Mouse (Mus musculus) limb, embryonic 14.5 days (tissue): ENCODE measurements around the gene Sf3b4. TPM values are rescaled to one million over a fixed set of nuclear protein-coding genes. Genes with fewer than 3 reads are reported as not detected.
A peak's percentile ranks its signal among the peaks of the same experiment; 100 is the strongest.

ENCODE experiments used
- ATAC-seq: fragments of 200-750 bp; cut with Nextera tagmentation; 2 replicates; pipeline ENCODE4 v1.8.0; 2017; ENCODE audit warnings: low read depth, moderate number of reproducible peaks, moderate TSS enrichment; ENCODE audit not compliant: low FRiP score
- DNase-seq: peaks from one replicate; pipeline ENCODE4 v3.0.0-alpha.2; 2015; ENCODE audit warnings: low spot score
- H3K27ac ChIP-seq: fragments of 300-500 bp; sonication (generic); replicated peaks from 2 replicates; pipeline ENCODE4 v1.5.1; 2014; ENCODE audit warnings: low read depth, mild to moderate bottlenecking, low read length, moderate library complexity, mixed read lengths
- H3K27me3 ChIP-seq: fragments of 300-500 bp; sonication (generic); 2 replicates; pipeline ENCODE4 v1.6.1; 2014; ENCODE audit warnings: low read length, mixed read lengths; ENCODE audit not compliant: control insufficient read depth, insufficient read depth
- H3K36me3 ChIP-seq: fragments of 300-500 bp; sonication (generic); 2 replicates; pipeline ENCODE4 v1.6.1; 2014; ENCODE audit warnings: mild to moderate bottlenecking, low read length, moderate library complexity, mixed read lengths; ENCODE audit not compliant: control insufficient read depth, insufficient read depth
- H3K4me1 ChIP-seq: fragments of 300-500 bp; sonication (generic); 2 replicates; pipeline ENCODE4 v1.6.1; 2014; ENCODE audit warnings: antibody characterized with exemption, low read length, mixed read lengths; ENCODE audit not compliant: control insufficient read depth, insufficient read depth
- H3K4me2 ChIP-seq: fragments of 300-500 bp; sonication (generic); replicated peaks from 2 replicates; pipeline ENCODE4 v1.6.1; 2014; ENCODE audit warnings: low read depth, mild to moderate bottlenecking, low read length, moderate library complexity; ENCODE audit not compliant: severe bottlenecking
- H3K4me3 ChIP-seq: fragments of 300-500 bp; sonication (generic); replicated peaks from 2 replicates; pipeline ENCODE4 v1.5.1; 2014; ENCODE audit warnings: low read length
- H3K9ac ChIP-seq: fragments of 300-500 bp; sonication (generic); 2 replicates; pipeline ENCODE4 v1.6.1; 2014; ENCODE audit warnings: mild to moderate bottlenecking, low read depth, low read length, moderate library complexity; ENCODE audit not compliant: severe bottlenecking
- H3K9me3 ChIP-seq: fragments of 300-500 bp; sonication (generic); 2 replicates; pipeline ENCODE4 v1.6.1; 2016; ENCODE audit warnings: low read length; ENCODE audit not compliant: control insufficient read depth
- POLR2A ChIP-seq: fragments of 200-500 bp; IDR thresholded peaks from 2 replicates; pipeline ENCODE4 v1.8.0; 2012; ENCODE audit warnings: inconsistent platforms, mild to moderate bottlenecking, moderate library complexity, borderline replicate concordance; ENCODE audit not compliant: insufficient read depth, insufficient read length; ENCODE audit errors: extremely low read depth
- WGBS: fragments of 180-500 bp; shearing (Covaris S2); extraction: QIAGEN DNeasy Blood & Tissue Kit; methylation state at CpG from one replicate; pipeline ENCODE4 v1.1.7; 2014; 5-methylcytosine and 5-hydroxymethylcytosine counted together
- polyA plus RNA-seq, 2 experiments: library from polyadenylated mRNA; depleted of rRNA in 1 of 2; stranded (reverse) in 1 of 2; unstranded in 1 of 2; fragments of >200 nt; fragmentation: Nextera tagmentation in 1 of 2; extraction: Ambion mirVana in 1 of 2; gene quantifications; 2 replicates each; pipeline versions ENCODE4 v1.2.1 to v1.2.3; 2012 to 2014

The Sf3b4 gene
- polyA plus RNA-seq (2012; rRNA removed) (126 and 185 TPM in 2 replicates), polyA plus RNA-seq (2014; fragmentation: Nextera tagmentation; extraction: Ambion mirVana) (173 and 179 TPM in 2 replicates)

GRCm38 (mm10) chr3:96172197-96173178, at the start of gene Sf3b4:
Sf3b4 (plus strand) TSS chr3:96172332.
- H3K9me3 ChIP-seq = no peaks in the 10 kb centered on the region
- H3K4me2 ChIP-seq = peak within 1 kb of the TSS; percentile 85
- no peaks in the 10 kb centered on the region for H3K27me3 ChIP-seq
- DNase-seq (peak; percentile 94), ATAC-seq (peak; percentile 94)
- peak; percentile 91; the same call in 1 of the 2 replicates for TF ChIP-seq POLR2A
- H3K4me1 ChIP-seq = peaks cover 12% of the 10 kb centered on the region
- H3K27ac ChIP-seq = peak within 1 kb of the TSS; percentile 97
- peak within 1 kb of the TSS; percentile 90 for H3K4me3 ChIP-seq
- WGBS = under 1% methylated on average over 55 of the region's 58 CpGs
- peak within 1 kb of the TSS; percentile 71 for H3K9ac ChIP-seq
- H3K36me3 ChIP-seq = peaks cover 45% of the 10 kb centered on the region

GRCm38 (mm10) chr3:96124235-96124634, 47.9 kb upstream of the Sf3b4 start:
- no peaks in the 10 kb centered on the region for H3K9me3 ChIP-seq
- no peak overlapping the region for H3K27ac ChIP-seq
- no peak for TF ChIP-seq POLR2A
- no peak for DNase-seq
- ATAC-seq = no peak
- no peak overlapping the region for H3K4me3 ChIP-seq
- no peaks in the 10 kb centered on the region; the same call in 1 of the 2 replicates for H3K36me3 ChIP-seq
- H3K9ac ChIP-seq = no peak overlapping the region
- no peaks in the 10 kb centered on the region for H3K27me3 ChIP-seq
- 85% methylated on average over 5 of the region's 5 CpGs for WGBS
- H3K4me2 ChIP-seq = no peak overlapping the region
- no peaks in the 10 kb centered on the region for H3K4me1 ChIP-seq

- no peak overlapping the region for H3K9ac ChIP-seq
Observed at GRCm38 (mm10) chr3:96128128-96128527, 44.0 kb upstream of the Sf3b4 start.

GRCm38 (mm10) chr3:96132478-96132877, 39.7 kb upstream of the Sf3b4 start:
- no peaks in the 10 kb centered on the region for H3K27me3 ChIP-seq
- no peak for ATAC-seq
- no peaks in the 10 kb centered on the region for H3K9me3 ChIP-seq
- H3K9ac ChIP-seq = no peak overlapping the region
- H3K36me3 ChIP-seq = peaks cover 20% of the 10 kb centered on the region
- no peak overlapping the region for H3K27ac ChIP-seq
- no peak for DNase-seq
- no peaks in the 10 kb centered on the region for H3K4me1 ChIP-seq
- no peak overlapping the region for H3K4me2 ChIP-seq
- H3K4me3 ChIP-seq = no peak overlapping the region
- WGBS = 86% methylated on average over 3 of the region's 3 CpGs
- no peak for TF ChIP-seq POLR2A

More at GRCm38 (mm10) chr3:96128128-96128527, 44.0 kb upstream of the Sf3b4 start:
- Histone ChIP-seq H3K4me1 (no peaks in the 10 kb centered on the region), H3K4me3 (no peak overlapping the region), H3K4me2 (no peak overlapping the region), H3K27me3 (no peaks in the 10 kb centered on the region), H3K27ac (no peak overlapping the region), H3K9me3 (no peaks in the 10 kb centered on the region), H3K36me3 (peaks cover 5% of the 10 kb centered on the region; the same call in 1 of the 2 replicates)
- no peak for TF ChIP-seq POLR2A
- no peak for DNase-seq
- ATAC-seq = no peak

- H3K36me3 ChIP-seq = peaks cover 20% of the 10 kb centered on the region
- no peaks in the 10 kb centered on the region for H3K4me1 ChIP-seq
- H3K27me3 ChIP-seq = no peaks in the 10 kb centered on the region
- WGBS = 75% methylated on average over 11 of the region's 11 CpGs
- no peak overlapping the region for H3K27ac ChIP-seq
- H3K4me3 ChIP-seq = no peak overlapping the region
- H3K9ac ChIP-seq = no peak overlapping the region
- no peak for DNase-seq
- no peak for ATAC-seq
- no peak overlapping the region for H3K4me2 ChIP-seq
- H3K9me3 ChIP-seq = no peaks in the 10 kb centered on the region
- TF ChIP-seq POLR2A = no peak
Observed at GRCm38 (mm10) chr3:96133327-96133905, 38.7 kb upstream of the Sf3b4 start.
